In genomic region chr1:72793230-72793629, GRCm38 (mm10) we compare ENCODE assay signal across 18 mouse cellular contexts. TPM values are rescaled to one million over a fixed set of nuclear protein-coding genes. Genes with fewer than 3 reads are reported as not detected.
"Had no signal": no experiment of that assay in that cellular context is flagged by ENCODE, and none has a peak within 500 bp of the region (broad histone marks: within the 10 kb centered on the region; RNA-seq: fewer than 3 reads in every experiment).

No protein-coding gene starts in this region.

- H3K27me3 ChIP-seq: lung, embryonic 15.5 days; megakaryocyte, embryonic 14.5 days; midbrain, embryonic 13.5 days; midbrain, embryonic 15.5 days; neural tube, embryonic 12.5 days; stomach, embryonic 15.5 days had no signal

- H3K4me1 ChIP-seq: lung, embryonic 15.5 days; megakaryocyte, embryonic 14.5 days; midbrain, embryonic 15.5 days; neural tube, embryonic 12.5 days; stomach, embryonic 15.5 days had no signal

- H3K27ac ChIP-seq: lung, embryonic 15.5 days; macrophage; midbrain, embryonic 13.5 days; midbrain, embryonic 15.5 days; neural tube, embryonic 12.5 days; stomach, embryonic 15.5 days; stomach, postnatal 0 days had no signal

- H3K36me3 ChIP-seq: lung, embryonic 15.5 days; midbrain, embryonic 13.5 days; midbrain, embryonic 15.5 days; neural tube, embryonic 12.5 days; stomach, embryonic 15.5 days had no signal

- H3K4me3 ChIP-seq: lung, embryonic 15.5 days; megakaryocyte, embryonic 14.5 days; midbrain, embryonic 13.5 days; midbrain, embryonic 15.5 days; neural tube, embryonic 12.5 days; stomach, embryonic 15.5 days had no signal

- DNase-seq: lung, adult 18-20 months; lung, postnatal 14 days; lung, postnatal 36 days; right cerebral cortex, postnatal 14 days; thymus, adult 2 months; thymus, postnatal 25 days; thymus, postnatal 4 days had no signal

- H3K9ac ChIP-seq: lung, embryonic 15.5 days; midbrain, embryonic 13.5 days; midbrain, embryonic 15.5 days; neural tube, embryonic 12.5 days; stomach, embryonic 15.5 days had no signal

- H3K9me3 ChIP-seq: lung, embryonic 15.5 days; midbrain, embryonic 13.5 days; midbrain, embryonic 15.5 days; neural tube, embryonic 12.5 days; stomach, embryonic 15.5 days had no signal

RNA-seq across cellular contexts. Expression of gene Igfbp2, which starts 31.1 kb away (rescaled TPM):
- total RNA-seq: megakaryocyte progenitor cell, adult 5-6 weeks; monocyte, adult 5-6 weeks; neutrophil, adult 5-6 weeks had no signal
- polyA plus RNA-seq: macrophage had no signal
